Mouse (Mus musculus) ovary, postnatal 10 days (tissue): ENCODE measurements around the gene Rasal1.

Experiments
- DNase-seq: peaks from one replicate; pipeline ENCODE4 v3.0.0; 2022; ENCODE audit warnings: low spot score

Gene Rasal1

GRCm38 (mm10) chr5:120622198-120622851, 26.3 kb upstream of the Rasal1 start:
- no peak for DNase-seq

- DNase-seq = no peak
These were observed 24.2 kb upstream of the Rasal1 start for GRCm38 (mm10) chr5:120624427-120624826.

GRCm38 (mm10) chr5:120626399-120626798, 22.2 kb upstream of the Rasal1 start:
- DNase-seq = no peak

GRCm38 (mm10) chr5:120627515-120628300, 20.9 kb upstream of the Rasal1 start:
- no peak for DNase-seq

- DNase-seq = no peak
These were observed 20.0 kb upstream of the Rasal1 start for GRCm38 (mm10) chr5:120628624-120629023.

GRCm38 (mm10) chr5:120631128-120631527, 17.5 kb upstream of the Rasal1 start:
- DNase-seq = no peak

- DNase-seq = no peak
These were observed 16.7 kb upstream of the Rasal1 start for GRCm38 (mm10) chr5:120631892-120632291.

- no peak for DNase-seq
These were observed 14.5 kb upstream of the Rasal1 start, which contains the start of gene Cfap73 for GRCm38 (mm10) chr5:120634131-120634530. Gene Cfap73, minus strand, starts transcription at chr5:120634235.

GRCm38 (mm10) chr5:120634860-120635259, 13.8 kb upstream of the Rasal1 start:
- no peak for DNase-seq

- no peak for DNase-seq
These were observed 13.0 kb upstream of the Rasal1 start for GRCm38 (mm10) chr5:120635633-120636032.

GRCm38 (mm10) chr5:120640094-120640493, 8.5 kb upstream of the Rasal1 start:
- no peak for DNase-seq

- DNase-seq = no peak
These were observed 5.1 kb upstream of the Rasal1 start for GRCm38 (mm10) chr5:120643365-120644085.

- DNase-seq = no peak
These were observed 4.4 kb upstream of the Rasal1 start for GRCm38 (mm10) chr5:120644227-120644626.

GRCm38 (mm10) chr5:120645851-120646250, 2.8 kb upstream of the Rasal1 start:
- DNase-seq = no peak

GRCm38 (mm10) chr5:120647361-120647760, 1.3 kb upstream of the Rasal1 start:
- DNase-seq = no peak

- DNase-seq = no peak
These were observed 659 bp upstream of the Rasal1 start for GRCm38 (mm10) chr5:120647814-120648491.

- DNase-seq = no peak
These were observed 842 bp downstream of the Rasal1 start for GRCm38 (mm10) chr5:120649374-120649933.

GRCm38 (mm10) chr5:120649938-120650337, 1.3 kb downstream of the Rasal1 start:
- DNase-seq = no peak

GRCm38 (mm10) chr5:120651230-120651629, 2.6 kb downstream of the Rasal1 start:
- DNase-seq = no peak

GRCm38 (mm10) chr5:120652915-120653701, 4.5 kb downstream of the Rasal1 start:
- no peak for DNase-seq

- DNase-seq = no peak
These were observed 5.3 kb downstream of the Rasal1 start for GRCm38 (mm10) chr5:120653873-120654272.
